Mouse (Mus musculus) CD4-positive, CD25-positive, alpha-beta regulatory T cell, adult 4 months (primary cell): ENCODE measurements around the gene Efcab6. TPM values are rescaled to one million over a fixed set of nuclear protein-coding genes. Genes with fewer than 3 reads are reported as not detected.
"Not testable (repeated sequence)": the region's sequence is repeated elsewhere in the genome, so short reads cannot be mapped to it uniquely, and the experiment has no call there.

ENCODE experiments used
- ATAC-seq: one replicate; pipeline ENCODE4 v1.8.0; 2017
- polyA plus RNA-seq, 2 experiments: library from polyadenylated mRNA; unstranded; fragments of 100-300 nt; shearing (Covaris generic); gene quantifications; one replicate each; pipeline ENCODE4 v1.2.1; 2017

The Efcab6 gene
- not detected for polyA plus RNA-seq

DNA sequence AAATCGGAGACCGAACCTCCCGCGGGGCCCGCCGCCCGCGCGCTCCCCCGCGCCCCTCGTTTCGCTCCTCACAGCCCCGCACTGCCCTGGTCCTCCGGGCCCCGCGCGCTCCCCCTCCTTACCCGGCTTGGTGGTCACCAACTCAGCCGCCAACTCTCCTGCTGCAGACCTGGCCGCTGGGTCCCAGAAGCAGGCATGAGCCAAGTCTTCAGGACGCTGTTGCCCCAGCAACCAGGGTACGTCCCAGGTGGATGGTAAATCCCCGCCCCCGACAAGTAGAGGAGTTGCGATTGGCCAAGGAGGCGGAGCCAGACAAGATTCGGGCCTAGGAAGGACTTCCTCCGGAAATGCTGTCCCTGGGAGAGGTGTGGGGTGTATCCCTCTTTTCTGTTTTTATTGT is at the start of gene Efcab6:
Gene Efcab6, minus strand, starts transcription at position 240 of the 400 bp plus-strand sequence.
- ATAC-seq: no peak

GRCm38 (mm10) chr15:84113873-84114272 is 48.7 kb upstream of the Efcab6 start:
- ATAC-seq: no peak

GRCm38 (mm10) chr15:84108899-84109298 is 43.7 kb upstream of the Efcab6 start:
- no peak for ATAC-seq

DNA sequence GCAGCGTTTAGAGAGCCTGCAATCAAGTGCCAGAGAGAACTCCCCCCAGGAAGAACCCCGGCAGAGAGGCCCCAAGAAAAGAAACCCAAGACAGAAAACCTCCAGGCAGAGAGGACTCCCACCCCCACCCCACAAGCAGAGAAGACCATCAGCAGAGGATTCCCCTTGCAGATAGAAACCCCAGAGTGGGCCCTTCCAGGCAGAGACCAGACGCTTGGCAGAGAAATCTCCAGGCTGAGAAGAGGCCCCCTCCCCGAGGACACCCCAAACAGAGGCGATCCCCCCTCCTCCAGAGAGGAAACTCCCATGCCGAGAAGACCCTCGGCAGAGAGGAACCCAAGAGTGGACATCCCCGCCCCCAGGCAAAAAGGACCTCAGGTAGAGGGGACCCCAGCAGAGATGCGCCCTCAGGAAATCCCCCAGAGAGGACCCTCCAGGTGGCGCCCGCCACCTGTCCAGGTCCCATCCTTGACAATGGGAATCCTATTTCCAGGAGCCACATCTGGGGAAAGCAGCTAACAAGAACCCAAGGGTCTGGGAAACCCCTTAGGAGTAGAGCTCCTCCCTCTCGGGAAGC is 40.8 kb upstream of the Efcab6 start:
- no peak for ATAC-seq

DNA sequence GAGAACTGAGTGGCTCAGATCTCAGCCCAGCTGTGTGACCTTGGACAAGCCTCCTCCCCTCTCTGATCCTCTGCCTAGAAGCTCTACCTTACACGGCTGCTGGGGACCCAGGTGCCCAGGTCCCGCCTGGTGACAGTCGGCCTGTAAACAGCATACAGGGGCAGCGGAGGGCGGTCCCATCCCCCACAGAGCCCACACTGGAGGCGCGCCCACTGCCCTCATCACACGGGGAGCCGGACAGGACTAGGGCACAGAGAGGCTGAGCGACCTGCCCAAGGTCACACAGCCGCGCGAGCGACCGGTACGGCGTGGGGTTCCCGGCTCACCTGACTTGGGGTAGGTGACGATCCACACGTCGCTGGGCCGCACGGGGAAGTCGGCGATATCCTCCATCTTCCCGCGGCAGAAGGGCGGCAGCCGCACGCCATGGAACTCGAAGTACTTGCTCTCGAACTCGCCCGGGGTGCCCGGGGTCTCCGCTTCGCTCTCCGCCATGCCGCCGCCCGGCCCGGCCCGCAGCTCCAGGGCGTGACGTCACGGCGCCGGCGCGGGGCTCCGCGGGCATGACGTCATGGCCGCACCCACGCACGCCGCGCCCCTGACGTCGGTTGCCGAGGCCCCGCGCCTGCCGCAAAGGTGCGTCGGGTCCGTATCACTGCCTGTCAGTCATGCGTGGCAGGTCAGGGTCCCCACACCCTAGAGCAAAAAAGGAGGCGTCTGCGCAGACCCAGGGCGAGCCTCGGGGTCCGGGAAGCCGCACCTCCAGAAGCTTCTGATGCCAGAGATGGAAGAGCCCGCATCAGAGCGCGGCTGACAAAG is 40.1 kb upstream of the Efcab6 start, which contains the start of gene Sult4a1:
Gene Sult4a1, minus strand, starts transcription at position 650 of the 819 bp plus-strand sequence.
- no peak for ATAC-seq

GRCm38 (mm10) chr15:84104626-84105025 is 39.4 kb upstream of the Efcab6 start:
- ATAC-seq: no peak

DNA sequence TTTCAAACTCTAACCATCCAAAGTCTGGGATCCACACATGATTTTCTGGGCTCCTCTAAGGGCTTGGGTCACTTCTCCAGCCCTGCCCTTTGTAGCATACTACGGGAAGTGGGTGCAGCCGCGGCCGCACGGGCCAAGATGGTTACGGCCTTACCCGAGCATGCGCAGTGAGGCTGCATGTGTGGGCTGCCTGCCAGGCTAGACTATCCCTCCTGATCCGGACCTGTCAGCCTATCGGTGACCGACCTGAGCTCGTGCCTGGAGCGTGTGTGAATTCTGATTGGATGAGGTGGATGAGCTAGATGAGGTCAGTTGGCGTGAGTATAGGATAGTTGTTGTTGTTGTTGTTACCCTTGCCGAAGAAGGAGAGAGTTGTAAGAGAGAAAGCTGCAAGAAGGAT is 32.4 kb upstream of the Efcab6 start:
- not testable (repeated sequence) for ATAC-seq

DNA sequence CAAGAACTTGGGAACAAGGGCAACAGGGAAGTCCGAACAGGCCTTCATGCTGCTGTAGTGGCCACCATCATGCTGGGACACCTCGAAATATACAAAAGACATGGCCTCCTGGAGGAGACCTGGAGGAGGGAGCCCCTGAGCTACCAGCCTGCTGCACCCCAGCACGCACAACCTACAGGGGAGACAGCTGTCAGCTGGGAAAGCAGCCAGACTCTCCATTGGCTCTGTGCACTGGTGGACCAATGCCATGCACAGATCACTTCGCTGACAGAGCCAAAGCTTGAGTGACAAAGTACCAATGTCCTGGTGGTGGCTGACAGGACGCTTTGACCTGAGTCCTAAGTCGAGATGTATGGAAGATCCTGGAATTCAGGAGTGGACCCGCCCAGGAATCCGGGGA is 30.9 kb upstream of the Efcab6 start:
- ATAC-seq: no peak

DNA sequence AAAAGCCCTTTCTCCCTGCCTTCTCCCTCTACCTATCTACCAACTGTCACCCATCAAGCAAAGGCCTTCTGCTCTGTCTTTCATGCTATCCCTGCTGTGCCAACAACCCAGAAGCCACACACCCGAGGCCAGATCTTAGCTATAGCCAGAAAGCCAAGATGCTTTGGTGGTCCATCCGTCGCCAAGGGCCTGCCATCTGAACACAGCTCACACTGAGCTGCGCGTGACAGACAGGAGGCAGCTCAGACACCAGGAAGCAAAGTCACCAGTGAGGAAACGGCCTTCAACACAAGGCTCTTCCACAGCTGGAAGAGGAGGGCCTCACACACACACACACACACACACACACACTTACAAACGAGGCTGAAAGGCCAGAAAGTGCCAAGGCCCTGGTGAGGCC is 29.7 kb upstream of the Efcab6 start:
- no peak for ATAC-seq

DNA sequence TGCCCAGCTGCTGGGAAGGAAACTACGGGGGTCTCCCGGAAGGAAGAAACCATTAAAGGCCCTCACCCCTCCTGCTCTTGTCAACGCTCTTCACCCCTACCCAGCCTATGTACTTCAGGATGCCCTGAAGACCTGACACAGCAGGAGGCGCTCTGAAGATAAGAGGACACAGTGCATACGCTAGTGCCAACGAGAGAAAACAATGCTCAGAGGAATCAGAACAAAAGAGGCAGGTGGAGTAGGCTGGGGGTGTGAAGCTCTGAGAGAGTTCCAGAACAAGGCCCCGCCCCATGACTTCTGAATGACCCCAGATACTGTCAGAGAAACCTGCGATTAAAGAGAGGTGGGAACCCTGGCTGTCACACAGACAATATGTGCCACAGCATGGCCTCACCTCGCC is 21.6 kb upstream of the Efcab6 start:
- no peak for ATAC-seq

DNA sequence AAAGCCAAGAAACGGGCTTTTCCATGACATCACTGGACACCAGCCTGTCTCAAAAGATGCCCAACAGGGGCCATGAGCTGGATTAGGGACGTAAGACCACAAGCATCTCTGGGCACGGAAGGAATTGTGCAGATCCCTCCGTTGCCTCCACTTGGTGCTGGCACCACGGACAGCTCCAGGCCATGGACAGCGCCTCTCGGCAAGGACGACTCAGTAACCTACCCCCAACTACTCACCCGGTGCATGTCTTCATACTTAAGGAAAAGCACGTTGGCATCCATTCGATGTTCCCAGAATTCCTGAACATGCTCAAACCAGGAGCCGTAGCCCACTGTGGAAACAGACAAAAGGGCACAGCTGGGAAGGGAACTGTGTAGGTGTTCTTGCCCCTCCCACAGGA is 21.2 kb upstream of the Efcab6 start:
- ATAC-seq: no peak

GRCm38 (mm10) chr15:84080069-84080468 is 14.9 kb upstream of the Efcab6 start:
- ATAC-seq: no peak

DNA sequence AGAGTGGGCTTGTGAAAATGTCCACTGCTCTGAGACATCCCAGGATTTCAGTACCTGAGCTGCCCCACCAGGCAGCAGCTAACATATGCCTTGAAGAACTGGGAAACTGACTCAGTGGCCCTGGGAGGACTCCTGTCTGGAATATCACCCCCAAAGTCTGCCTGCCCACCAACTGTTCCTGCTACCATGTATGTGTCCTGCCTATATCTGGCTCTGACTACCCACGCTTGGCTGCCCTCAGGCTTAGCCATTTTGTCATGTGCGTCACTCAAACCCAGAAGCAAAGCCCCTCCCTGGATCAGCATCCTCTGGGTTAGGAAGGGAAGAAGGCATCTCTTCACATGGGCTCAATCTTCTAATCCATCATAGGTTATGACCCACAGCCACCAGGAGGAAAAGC is 14.3 kb upstream of the Efcab6 start:
- ATAC-seq: no peak

- no peak for ATAC-seq
Measured at GRCm38 (mm10) chr15:84078667-84079066, 13.5 kb upstream of the Efcab6 start.

DNA sequence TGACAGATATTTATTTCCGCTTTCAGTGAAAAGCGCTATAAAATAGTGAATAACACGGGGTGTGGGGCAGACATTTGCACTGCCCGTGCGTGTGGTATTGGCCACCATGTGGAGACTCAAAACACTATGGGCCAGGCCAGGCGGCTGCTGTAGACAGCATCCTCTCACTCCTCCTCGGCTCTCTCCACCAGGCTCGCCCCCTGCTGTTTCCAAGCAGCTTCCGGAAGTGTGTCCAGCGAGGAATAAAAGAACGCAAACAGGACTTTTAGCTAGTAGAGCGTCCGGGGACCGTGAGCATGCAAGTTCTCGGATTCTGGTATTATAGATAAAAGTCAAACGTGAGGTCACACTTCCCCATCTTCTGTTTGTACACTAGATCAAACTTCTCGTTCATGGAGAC is 12.0 kb upstream of the Efcab6 start:
- ATAC-seq: no peak

DNA sequence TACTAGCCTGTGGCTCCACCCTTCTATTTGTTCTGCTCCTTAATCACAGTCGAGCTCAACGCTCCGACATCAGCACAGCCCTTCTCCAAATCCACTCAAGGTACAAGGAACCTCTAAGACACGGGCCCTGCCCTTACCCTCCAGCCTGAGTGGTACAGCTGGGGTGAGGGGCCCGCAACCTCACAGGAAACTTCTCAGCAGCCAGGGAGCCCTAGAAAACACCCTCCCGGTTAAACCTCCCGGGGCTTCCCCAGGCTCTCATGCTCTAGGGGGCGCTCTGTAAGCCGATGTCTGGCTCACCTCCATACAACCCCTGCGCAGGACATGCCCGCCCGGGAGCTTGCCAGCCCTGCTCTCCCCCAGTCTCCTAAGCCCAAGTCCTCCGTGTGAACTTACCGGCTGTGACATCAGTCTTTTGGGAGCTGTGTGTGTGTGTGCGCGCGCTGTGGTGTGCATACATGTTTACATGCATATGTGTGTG is 9.6 kb upstream of the Efcab6 start:
- no peak for ATAC-seq

- ATAC-seq: no peak
Measured at GRCm38 (mm10) chr15:84073911-84074704, 8.9 kb upstream of the Efcab6 start.

GRCm38 (mm10) chr15:84073058-84073457 is 7.9 kb upstream of the Efcab6 start:
- ATAC-seq: no peak

DNA sequence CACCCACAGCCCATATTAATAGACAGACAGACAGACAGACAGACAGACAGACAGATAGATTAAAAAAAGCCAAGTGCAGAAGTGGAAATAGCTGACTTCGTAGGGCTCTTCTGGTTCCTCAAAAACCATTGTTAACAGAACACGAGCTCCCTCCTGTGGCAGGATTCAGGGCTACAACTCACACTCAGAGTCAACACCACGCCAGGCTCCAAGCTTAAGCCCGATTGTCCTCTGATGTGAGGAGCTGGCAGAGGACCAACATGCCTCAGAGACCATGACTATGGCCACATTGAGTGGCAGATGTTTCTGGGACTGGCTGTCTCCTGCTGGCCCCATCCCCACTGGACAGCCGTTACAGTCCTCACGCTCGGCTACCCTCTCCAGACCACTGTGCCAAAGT is 7.0 kb upstream of the Efcab6 start:
- no peak for ATAC-seq

- ATAC-seq: no peak
Measured at GRCm38 (mm10) chr15:84070116-84070676, 5.0 kb upstream of the Efcab6 start.

DNA sequence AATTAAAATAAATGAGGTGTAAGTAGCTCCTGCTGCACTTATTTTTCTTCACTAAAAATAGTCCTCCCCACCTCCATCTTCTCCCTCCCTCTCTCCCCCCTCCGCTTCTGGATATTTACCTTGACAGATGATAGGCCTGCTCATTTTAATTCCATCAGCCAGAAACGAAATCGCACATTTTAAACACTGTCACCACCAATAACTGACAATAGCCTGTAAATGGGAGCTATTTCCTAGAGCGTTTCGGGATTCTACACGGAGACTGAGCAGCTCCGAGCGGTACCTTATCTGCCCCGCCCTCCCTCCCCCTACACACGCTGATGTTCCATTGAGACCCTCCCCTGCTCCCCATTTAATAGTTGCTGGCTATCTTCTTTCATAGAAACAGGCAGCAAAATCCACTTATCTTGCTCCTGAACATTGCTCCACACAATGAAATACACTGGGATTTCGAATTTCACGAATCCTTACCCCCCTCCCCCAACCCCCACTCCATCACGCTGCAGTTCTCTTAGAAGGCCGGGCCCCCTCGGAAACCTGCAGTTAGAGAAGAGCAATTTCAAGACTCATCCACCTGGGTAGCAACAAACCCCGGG is 4.4 kb upstream of the Efcab6 start:
- no peak for ATAC-seq

DNA sequence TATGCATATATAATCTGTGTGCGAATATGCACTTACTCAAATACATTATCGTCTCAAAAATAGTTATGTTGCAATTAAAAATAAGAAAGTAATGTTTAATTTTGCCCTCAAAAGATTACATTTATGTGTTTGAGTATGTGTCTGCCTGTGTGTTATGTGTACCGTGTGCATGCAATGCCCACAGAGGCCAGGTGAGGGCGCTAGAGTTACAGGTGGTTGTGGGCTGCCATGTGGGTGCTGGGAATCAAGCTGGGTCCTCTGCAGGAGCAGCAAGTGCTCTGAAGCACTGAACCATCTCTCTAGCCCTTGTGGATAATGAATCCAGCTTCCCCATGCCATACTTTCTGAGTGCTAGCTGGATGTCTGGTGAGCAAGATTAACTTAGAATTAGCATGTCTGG is 522 bp upstream of the Efcab6 start:
- no peak for ATAC-seq

DNA sequence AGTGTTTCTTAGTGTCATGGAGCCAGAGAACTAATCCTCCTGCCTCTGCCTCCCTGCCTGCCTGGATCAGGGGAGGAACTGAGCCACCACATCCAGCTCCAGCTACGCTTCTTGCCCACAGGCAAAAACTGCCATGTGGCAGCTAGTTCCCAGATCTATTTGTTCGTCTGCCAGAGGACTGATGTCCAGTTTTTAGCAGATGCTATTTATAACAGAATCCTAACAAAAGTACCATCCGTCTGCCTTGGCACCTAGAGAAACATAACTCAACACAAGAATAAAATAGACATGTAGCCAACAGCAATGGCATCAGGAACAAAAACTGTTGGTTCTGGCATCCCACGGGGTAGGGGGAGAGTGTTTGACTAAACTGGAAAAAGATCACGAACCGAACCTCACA is 6.3 kb downstream of the Efcab6 start:
- no peak for ATAC-seq
